Mouse (Mus musculus): ENCODE measurements around the gene Lst1.
"Not testable (repeated sequence)": the region's sequence is repeated elsewhere in the genome, so short reads cannot be mapped to it uniquely, and the experiment has no call there.

Gene Lst1

DNA sequence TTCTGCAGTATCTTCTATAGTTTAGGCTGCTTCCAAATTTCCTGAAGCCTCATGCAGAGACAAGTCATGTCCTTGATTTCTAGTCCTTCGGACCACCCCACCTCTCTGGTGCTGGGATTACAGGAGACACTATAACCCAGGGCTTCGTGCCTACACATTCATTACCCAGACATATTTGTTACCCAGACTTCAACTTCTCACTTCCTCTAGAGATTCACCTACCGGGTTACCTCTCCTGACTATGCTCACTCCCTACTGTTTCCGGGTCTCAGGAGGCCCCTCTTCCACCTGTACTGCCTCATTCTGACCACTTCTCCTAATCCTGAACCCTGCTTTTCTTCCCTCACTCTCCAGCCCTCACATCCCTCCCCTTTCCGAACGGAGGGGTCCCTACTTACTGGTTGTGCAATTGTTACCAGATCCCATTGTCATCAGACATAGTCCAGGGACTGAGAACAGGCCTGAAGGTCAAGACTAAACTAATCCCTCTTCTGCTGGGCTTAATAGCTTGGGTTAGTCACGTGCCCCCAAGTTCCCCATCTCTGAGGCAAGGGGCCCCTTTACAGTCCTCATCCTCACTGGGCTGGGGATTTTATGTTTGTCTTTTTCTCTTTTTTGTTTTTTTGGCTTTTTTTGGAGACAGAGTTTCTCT lies at the start of gene Lst1:
TSS of gene Lst1 (minus strand) at position 481 of the 652 bp plus-strand sequence.
- DNase-seq, result no peak

DNA sequence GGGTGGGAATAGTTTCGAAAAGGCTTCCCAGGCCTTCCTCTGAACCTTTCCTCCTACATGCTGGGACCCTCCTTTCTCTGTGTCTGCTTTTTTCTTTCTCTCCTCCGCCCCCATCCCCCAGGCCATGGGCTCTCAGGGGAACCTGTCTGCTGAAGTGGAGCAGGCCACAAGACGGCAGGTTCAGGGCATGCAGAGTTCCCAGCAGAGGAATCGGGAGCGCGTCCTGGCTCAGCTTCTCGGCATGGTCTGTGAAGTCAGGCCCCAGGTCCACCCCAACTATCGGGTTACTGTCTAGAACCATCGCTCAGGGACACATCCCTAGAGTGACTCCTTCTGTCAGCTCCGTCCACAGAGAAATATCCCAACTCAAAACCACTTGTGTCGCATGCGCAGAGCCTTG lies 49.3 kb upstream of the Lst1 start:
- no peak for DNase-seq

DNA sequence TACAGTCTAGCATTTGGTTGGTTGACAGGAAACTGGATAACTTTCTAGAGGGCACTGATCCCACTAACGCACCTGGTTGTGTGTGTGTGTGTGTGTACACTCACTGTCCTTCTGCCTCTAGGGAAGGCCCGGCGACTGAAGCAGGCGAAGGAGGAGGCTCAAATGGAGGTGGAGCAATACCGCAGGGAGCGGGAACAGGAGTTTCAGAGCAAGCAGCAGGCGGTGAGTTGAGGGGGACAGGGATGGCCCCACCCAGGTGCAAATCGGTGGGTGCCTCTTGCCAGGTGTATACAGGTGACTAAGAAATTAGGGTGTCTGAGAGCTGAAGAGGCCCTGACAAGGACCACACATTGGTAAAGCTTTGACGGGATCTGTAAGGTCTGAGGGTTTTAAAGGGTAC lies 48.8 kb upstream of the Lst1 start:
- peak; percentile 58 to 59 for DNase-seq

DNA sequence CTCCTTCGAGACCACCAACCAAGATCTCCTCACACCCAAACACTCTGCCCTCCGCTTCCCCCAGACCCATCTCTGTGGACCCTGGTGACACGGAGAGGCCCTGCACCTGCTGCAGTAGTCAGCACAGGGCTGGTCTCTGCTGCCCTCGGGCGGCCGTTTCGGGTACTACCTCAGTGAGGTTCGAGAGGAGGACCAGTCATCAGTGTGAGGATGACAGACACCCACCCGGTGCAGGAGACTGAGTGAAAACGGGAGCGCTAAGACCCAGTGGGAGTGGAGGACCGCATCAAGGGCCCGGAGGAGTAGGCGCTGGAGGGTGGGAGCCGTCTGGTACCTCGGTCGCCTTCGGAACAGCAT lies 48.1 kb upstream of the Lst1 start:
- peak; percentile 99 to 100 for DNase-seq

DNA sequence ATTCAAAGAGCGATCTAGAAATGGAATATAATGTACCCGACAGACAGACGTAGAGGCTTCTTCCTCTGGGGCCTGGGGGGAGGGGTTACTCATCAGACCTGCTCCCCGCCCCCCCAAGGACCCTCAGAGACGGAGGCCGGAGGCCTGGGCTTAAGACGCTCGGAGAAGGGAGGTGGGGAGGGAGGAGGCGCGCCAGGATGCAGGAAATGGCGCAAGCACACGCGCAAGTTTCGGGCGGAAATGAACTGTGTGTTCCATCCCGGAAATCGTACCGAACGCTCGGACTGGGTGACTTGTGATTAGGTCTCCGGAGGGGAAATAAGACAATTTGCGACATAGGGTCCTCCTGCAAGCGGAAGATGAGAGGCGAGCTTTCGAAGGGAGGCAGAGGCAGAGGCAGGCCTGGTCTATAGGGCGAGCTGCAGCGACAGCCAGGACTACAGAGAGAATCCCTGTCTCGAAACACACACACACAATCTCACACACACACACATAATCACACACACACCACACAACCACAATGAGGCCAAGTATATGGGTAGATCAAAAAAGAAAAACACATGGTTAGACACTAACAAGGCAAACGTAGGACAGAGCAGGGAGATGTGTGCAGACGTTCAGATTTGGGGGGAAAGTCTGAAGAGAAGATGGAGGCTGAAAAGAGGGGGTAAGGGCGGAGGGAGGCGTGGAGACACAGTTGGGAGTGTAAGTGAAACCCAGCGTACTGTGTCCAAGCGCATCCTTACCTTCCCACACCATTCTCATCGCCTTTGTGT lies 47.6 kb upstream of the Lst1 start, which contains the start of gene Nfkbil1:
TSS of gene Nfkbil1 (minus strand) at position 179 of the 776 bp plus-strand sequence.
- peak; percentile 89 to 93 for DNase-seq

DNA sequence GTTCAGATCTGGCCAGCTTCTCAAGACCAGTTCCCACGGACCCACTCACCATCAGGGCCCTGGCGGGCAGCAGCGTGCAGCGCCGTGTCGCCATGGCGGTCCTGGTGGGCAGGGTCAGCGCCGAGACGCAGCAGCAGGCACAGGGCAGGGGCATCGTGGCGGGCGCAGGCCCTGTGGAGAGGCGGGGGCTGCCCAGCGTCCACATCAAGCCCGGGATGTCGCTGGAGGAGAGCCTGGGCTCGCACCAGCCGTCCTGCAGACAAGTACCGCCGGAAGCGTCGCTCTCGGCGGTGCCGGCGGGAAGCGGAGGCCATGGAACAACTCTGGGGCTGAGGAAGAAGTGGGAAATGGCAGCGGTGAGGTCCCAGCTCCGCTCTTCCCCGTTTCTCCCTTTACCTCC lies 46.7 kb upstream of the Lst1 start:
- peak in 1 of 2 experiments; percentile 53 for DNase-seq

DNA sequence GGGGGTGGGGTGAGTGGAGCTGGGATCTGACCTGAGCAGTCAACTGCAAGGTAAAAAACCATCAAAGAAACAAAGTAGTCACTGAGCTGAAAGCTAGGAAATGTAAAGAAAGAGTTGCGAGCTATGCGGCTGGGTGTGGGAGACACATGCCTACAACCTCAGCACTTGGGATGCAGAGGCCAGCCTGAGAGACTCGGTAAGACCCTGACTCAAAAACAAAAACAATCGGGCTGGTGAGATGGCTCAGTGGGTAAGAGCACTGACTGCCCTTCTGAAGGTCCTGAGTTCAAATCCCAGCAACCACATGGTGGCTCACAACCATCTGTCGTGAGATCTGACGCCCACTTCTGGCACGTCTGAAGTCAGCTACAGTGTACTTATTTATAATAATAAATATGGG lies 45.9 kb upstream of the Lst1 start:
- DNase-seq, result not testable (repeated sequence)

DNA sequence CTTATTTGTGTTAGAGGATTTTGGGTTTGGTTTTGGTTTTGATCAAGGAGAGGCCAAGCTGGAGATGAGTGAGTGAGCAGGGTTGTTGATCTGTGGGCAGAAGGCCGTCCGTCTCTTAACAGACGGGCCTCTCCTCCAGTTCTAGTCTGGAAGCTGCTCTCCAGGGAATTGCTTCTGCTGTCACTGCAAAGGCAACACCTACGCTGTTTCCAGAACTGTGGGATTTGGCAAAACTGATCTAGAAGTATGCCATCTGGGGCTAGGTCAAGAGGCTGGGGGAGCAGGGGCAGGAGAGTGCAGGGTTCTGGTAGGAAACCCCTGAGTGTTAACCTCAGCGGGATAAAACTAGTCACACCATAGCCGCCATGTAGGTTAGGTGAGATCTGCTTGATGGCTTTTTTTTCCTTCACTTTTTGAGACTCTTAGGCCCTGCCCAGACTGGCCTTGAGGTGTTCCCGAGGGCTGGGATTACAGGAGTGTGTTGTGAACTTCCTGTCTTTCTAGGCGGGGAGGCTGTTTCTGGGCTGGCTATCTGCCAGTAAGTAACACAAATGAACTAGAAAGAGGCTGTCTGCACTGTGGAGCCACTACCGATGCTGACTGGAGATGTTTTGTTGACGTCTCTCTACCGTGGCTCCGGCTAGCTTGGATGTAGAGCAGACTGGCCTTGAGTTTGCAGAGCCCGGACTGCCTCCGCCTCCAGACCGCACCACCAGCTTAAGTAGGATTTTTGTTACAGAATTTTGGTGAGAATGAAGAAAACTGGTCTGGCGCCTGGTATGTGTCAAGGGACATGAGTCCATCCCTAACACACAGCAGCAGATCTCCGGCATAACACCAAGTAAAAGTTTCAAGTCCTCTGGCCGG lies 45.1 kb upstream of the Lst1 start, which contains the start of gene Atp6v1g2:
TSS of gene Atp6v1g2 (plus strand) at position 547 of the 867 bp plus-strand sequence.
- DNase-seq, result no peak

DNA sequence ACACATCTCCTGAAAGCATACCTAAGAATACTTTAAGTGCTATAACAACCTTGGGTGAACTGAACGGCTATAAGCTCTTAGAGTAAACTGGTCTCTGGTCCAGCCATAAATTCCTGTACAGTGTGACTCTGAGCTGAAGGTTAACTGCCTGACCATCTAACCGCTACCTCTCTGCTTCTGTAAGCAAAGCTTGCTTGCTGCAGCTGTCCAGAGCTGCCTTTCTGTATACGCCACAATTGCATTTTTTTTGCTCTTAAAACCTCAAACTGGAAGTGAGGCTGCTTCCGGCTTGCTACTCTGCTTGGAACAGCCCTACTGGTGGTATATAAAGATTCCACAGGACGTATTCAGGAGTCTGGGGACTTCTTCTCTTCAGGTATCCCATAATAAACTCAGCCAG lies 44.4 kb upstream of the Lst1 start:
- DNase-seq, result no peak

DNA sequence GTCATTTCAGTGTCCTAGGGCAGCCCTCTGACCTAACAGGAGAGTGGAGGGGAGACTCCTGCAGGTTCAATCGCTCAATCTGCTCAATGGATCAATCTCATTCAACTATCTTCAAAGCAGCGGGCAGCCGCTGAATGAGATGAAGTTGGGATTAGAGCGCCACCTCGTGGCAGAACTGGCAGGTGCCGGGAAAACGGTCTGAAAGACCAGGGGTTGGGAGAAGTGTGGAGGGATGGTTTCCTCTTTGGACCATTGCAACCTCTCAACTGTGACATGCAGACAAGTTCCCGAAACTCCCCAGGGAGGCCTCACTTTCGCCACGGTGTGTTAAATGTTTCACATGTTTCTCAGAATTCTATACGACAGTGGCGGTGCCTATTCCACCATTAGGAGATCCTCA lies 43.8 kb upstream of the Lst1 start:
- peak; percentile 79 to 86 for DNase-seq

DNA sequence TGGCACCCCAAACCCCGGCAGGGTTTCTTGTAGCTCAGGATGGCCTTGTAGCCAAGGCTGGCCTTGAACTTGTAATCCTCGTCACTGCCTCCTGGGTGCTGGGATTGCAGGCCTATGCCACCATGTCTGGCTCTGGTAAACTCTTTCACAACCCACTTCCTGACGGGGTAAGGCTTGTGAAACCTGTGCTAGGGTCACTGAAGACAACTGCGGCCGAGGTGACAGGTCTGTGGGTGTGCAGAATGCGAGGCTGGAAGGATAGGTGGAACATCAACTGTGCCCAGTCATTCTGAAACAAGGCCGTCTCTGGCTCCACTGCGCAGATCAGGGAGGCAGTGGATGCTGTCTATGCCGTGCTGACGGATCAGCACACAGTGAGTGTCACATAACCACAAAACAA lies 42.8 kb upstream of the Lst1 start:
- DNase-seq, result no peak

DNA sequence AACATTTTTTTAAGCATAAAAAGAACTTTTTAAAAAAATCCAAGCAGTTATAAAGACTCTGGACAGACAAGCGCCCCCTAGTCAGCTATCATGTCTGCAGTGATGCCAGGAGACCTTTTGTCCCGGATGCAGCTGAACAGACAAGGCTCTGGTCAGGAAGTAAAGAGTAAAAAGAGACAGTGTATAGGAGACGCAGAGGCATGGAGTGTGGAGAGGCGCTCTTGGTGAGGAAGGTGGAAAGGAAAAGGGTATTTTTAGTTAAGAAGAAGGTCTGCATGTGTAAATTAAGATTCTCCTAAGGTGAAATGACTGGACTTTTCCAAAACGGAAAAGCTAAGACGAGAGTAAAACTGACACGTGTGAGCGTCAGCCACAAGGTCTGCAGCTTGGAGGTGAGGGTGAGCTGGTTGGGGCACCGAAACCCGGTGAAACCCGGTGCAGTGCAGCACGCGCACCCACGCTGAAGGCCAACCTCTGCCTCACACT lies 38.4 kb upstream of the Lst1 start:
- DNase-seq, result no peak

DNA sequence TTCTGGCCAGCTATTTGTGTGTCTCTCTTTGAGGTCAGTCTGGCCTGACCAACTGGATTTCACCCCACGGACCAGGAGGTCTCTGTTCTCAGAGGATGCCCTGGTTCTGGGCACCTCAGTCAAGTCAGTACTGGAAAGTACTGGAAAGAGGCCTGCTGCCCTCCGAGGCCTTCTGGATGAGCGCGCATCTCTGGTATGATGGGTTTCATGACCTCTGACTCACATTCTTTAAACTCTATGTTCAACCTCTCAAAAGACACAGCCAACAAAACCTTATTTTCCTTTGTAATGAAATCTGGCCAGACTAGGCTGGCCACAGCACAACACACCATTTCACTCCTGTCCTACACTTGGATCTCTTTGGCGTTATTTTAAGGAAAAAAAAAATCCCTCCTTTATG lies 37.2 kb upstream of the Lst1 start:
- DNase-seq, result no peak

DNA sequence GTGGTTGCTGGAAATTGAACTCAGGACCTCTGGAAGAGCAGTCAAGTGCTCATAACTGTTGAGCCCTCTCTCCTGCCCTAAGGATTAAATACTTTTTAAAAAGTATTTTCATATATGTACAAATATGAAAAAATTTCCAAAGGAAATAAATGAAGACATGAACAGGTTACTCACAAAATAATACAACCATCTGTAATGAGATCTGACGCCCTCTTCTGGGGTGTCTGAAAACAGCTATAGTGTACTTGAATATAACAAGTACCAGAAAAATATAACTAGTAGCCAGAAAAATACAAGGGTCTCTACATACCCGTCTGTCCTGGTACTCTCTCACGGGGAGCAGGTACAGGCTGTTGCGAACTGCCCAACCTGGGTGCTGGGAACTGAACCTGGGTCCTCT lies 36.4 kb upstream of the Lst1 start:
- no peak for DNase-seq

DNA sequence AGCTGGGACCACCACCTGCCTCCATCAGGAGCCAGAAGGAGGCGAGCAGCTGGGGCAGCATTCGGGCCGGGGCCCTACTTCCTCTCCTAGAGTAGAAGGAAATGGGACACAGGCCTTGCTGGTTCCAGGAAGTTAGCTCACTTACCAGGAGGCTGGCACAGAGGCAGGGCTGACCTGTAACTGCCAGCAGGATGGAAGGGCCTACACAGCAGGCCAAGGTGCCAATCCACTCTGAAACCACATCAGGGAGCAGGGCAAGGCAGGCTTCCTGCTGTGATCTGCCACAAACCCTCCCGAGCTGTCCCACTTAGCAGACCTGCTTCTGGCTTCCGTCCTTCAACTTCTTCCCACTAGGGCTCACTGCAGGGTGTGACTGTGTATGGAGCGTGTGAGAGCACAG lies 34.1 kb upstream of the Lst1 start:
- no peak for DNase-seq

DNA sequence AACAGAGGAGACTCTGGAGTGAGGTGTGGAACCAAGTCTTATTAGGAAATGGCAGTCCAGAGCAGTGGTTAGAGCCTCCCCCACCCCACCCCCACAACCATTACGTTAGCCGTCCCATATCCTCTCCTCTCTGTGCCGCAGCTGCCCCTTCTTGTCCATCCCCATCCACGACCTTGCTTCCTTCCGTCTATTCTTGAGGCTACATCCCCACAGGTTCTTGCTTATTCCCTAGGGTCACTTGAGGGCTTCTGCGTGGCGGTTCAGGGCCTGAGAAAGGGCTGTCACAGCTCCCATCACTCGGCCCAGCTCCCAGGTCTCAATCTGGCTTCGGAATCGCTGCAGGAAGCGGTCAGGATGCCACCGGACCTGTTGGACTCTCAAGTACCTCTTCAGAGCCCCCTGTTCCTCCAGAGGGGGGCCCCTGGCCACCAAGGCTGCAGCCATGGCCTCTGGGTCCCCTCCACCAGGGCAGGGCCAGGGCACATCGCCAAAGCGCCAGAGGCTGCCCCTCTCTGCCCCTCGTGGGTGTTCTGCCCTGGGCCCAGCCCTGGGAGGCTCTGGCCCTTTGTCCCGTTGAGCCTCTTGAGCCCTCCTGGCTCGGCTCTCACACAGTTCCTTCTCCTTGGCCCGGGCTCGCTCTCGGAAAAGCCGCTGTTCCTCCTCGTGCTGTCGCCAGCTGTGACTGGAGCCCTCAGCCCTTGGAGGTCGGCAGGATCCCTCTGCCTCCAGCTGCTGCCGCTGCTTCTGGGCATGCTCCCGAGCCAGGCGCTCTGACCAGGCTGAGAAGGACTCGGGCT lies 32.1 kb upstream of the Lst1 start, which contains the start of gene Gm16181:
TSS of gene Gm16181 (plus strand) at position 679 of the 797 bp plus-strand sequence.
- DNase-seq, result no peak

DNA sequence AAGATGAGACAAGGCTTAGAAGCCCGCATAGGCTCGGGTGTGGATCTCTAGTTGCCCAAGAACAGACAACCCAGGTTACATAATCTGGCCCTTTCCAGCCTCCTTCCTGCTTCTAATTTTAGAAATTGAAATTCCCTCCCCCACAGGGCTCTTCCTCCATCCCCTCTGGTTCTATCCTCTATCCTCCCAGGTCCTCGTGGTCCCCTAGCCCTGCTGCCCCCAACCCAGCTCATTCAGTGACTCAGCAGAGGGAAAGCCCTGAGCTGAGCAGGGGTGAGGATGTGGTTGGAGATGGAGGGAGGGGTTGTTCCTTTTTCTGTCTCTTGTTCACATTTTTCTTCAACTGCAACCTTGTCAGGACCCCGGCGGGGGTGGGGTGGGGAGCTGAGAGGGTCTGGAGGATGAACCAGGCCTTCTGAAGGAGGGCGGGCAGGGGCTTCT lies 31.4 kb upstream of the Lst1 start:
- no peak for DNase-seq

DNA sequence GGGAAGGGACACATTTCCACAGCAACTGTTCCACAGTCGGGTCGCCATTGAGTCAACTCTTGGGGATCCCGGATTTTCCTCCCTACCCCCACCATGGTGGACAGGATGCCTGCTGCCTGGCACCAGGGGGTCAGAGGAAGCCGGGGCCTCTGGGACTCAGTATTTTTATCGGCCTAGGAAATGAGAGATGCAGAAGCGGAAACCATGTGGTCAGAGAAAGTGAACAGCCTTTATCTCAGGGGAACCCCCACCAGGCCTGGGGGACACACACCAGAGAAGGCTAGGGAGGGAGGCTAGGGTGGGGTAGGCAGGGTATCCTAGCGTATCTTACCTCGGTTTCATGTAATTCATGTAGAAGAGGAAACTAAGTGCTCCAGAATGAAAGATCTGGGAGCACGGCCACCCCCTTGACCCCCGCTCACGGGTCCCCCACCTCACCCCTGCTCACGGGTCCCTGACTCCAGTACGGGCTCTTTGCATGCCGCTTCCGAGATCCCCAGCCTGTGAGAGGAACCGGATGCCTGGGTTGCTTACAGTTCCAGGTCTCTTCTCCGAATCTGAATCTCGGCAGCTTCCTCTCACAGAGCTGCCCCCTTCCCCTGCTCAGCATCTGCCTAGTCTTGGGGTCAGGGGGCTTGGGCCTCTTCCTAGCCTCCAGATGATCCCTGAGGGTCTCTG lies 30.4 kb upstream of the Lst1 start:
- no peak for DNase-seq

DNA sequence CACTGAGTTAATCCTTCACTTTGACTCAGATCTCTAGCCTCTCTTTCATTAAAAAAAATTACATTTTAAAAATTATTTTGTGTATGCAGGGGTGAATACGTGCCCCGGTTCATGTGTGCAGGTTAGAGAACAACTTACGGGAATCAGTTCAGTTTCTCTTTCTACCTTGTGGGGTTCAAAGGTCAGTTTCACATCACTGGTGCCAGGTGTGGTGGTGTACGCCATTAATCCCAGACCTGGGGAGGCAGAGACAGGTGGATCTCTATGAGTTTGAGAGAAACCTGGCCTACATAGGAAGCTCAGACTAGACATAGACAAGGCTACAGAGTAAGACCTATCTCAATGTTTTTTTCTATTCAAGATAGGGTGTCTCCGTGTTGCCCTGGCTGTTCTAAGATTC lies 24.8 kb upstream of the Lst1 start:
- DNase-seq, result no peak

DNA sequence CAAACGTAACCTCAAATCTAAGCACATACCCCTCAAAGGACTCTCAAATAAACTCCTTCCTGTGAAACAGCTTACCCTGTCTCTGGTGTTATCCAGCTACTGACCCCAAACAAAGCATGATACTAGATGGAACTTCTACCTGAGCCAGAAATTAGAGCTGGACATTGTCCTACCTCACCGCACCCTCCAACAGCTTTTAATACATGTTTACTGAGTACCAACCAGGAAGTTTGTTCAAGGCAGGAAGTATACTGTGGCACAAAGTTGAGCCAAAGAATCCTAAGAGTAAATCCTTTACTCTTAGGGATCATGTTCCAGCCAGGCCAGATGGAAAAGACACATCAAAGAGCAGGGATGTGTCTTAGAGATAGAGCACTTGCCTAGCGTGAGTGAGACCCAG lies 22.4 kb upstream of the Lst1 start:
- no peak for DNase-seq

DNA sequence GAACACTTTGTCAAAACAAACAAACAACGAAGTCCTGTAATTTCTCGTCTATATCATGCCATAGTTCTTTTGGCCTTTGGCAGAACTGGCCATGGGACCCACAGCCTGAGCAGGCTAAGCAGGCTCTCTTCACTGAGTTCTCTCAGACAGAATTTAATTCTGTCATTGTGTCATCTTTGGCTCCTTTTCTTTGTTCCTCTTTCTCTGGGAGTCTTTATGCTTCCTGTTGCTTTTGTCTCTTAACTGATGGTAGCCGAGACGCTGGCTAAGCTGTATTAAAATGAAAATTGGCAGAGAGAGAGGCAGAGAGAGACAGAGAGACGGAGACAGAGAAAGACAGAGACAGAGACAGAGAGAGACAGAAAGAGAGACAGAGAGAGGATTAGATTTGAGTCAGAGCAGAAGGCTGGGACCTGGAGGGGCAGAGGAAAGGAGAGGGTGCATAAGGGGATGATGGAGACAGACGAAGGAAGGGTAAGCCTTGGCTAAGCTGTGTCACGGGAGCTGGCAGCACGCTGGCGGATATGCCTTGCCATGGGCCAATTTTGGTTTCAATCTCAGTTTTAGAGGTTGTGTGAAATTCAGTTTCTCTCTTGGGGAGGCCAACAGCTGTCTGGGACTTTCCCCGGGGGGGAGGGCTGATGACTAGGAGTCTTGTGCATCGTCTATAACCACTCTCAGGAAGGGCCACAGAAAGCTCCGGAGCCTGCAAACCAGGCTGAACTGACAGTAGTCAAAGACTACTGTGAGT lies 21.7 kb upstream of the Lst1 start:
- DNase-seq, result no peak

Data from cerebellum, adult 18-20 months (tissue).